Mouse (Mus musculus): ENCODE data around the gene Leprot. TPM values are rescaled to one million over a fixed set of nuclear protein-coding genes. Genes with fewer than 3 reads are reported as not detected.
A peak's percentile ranks its signal among the peaks of the same experiment; 100 is the strongest.

Gene Leprot
- polyA plus RNA-seq (2015; fragmentation: Nextera tagmentation; extraction: Ambion mirVana), result 110 and 111 TPM in 2 replicates

- peak; percentile 99 for ATAC-seq (ENCODE audit: insufficient number of reproducible peaks, low FRiP score, low TSS enrichment, low read depth)
- H3K4me1 ChIP-seq, result peaks cover 8% of the 10 kb centered on the region
- H3K36me3 ChIP-seq, result no peaks in the 10 kb centered on the region
- peak within 1 kb of the TSS; percentile 59 for H3K4me2 ChIP-seq
- no peaks in the 10 kb centered on the region for H3K27me3 ChIP-seq
- peak within 1 kb of the TSS; percentile 96 for H3K27ac ChIP-seq
- H3K4me3 ChIP-seq, result peak within 1 kb of the TSS; percentile 86
- H3K9ac ChIP-seq, result peak within 1 kb of the TSS; percentile 74
- WGBS, result under 1% methylated on average over 39 of the region's 39 CpGs
- H3K9me3 ChIP-seq, result no peaks in the 10 kb centered on the region
Measured at GRCm38 (mm10) chr4:101647196-101647905, at the start of gene Leprot. Leprot (plus strand) TSS chr4:101647718.

GRCm38 (mm10) chr4:101601758-101602157, 45.8 kb upstream of the Leprot start:
- no peaks in the 10 kb centered on the region for H3K9me3 ChIP-seq
- ATAC-seq (ENCODE audit: insufficient number of reproducible peaks, low FRiP score, low TSS enrichment, low read depth), result no peak
- no peak overlapping the region for H3K4me3 ChIP-seq
- H3K36me3 ChIP-seq, result no peaks in the 10 kb centered on the region
- no peak overlapping the region for H3K27ac ChIP-seq
- no peak overlapping the region for H3K4me2 ChIP-seq
- no peaks in the 10 kb centered on the region for H3K4me1 ChIP-seq
- no peaks in the 10 kb centered on the region for H3K27me3 ChIP-seq
- H3K9ac ChIP-seq, result no peak overlapping the region

GRCm38 (mm10) chr4:101603635-101604034, 43.9 kb upstream of the Leprot start:
- Histone ChIP-seq H3K36me3 (no peaks in the 10 kb centered on the region), H3K27ac (no peak overlapping the region), H3K9ac (no peak overlapping the region), H3K4me3 (no peak overlapping the region), H3K4me2 (no peak overlapping the region), H3K4me1 (no peaks in the 10 kb centered on the region), H3K27me3 (no peaks in the 10 kb centered on the region), H3K9me3 (no peaks in the 10 kb centered on the region)
- WGBS, result 67% methylated on average over 3 of the region's 3 CpGs
- no peak for ATAC-seq (ENCODE audit: insufficient number of reproducible peaks, low FRiP score, low TSS enrichment, low read depth)

- Histone ChIP-seq H3K4me2 (no peak overlapping the region), H3K27ac (no peak overlapping the region), H3K4me1 (no peaks in the 10 kb centered on the region), H3K4me3 (no peak overlapping the region), H3K9me3 (no peaks in the 10 kb centered on the region), H3K9ac (no peak overlapping the region), H3K27me3 (no peaks in the 10 kb centered on the region), H3K36me3 (no peaks in the 10 kb centered on the region)
- 88% methylated on average over 5 of the region's 5 CpGs for WGBS
- ATAC-seq (ENCODE audit: insufficient number of reproducible peaks, low FRiP score, low TSS enrichment, low read depth), result no peak
Measured at GRCm38 (mm10) chr4:101616520-101616919, 31.0 kb upstream of the Leprot start.

GRCm38 (mm10) chr4:101617742-101618141, 29.8 kb upstream of the Leprot start:
- no peaks in the 10 kb centered on the region for H3K4me1 ChIP-seq
- H3K27me3 ChIP-seq, result no peaks in the 10 kb centered on the region
- no peak overlapping the region for H3K27ac ChIP-seq
- no peak overlapping the region for H3K4me3 ChIP-seq
- no peaks in the 10 kb centered on the region for H3K9me3 ChIP-seq
- WGBS, result 71% methylated on average over 2 of the region's 2 CpGs
- H3K9ac ChIP-seq, result no peak overlapping the region
- H3K4me2 ChIP-seq, result no peak overlapping the region
- no peaks in the 10 kb centered on the region for H3K36me3 ChIP-seq
- no peak for ATAC-seq (ENCODE audit: insufficient number of reproducible peaks, low FRiP score, low TSS enrichment, low read depth)

GRCm38 (mm10) chr4:101620206-101620605, 27.3 kb upstream of the Leprot start:
- H3K4me3 ChIP-seq, result no peak overlapping the region
- H3K27ac ChIP-seq, result no peak overlapping the region
- ATAC-seq (ENCODE audit: insufficient number of reproducible peaks, low FRiP score, low TSS enrichment, low read depth), result no peak
- no peaks in the 10 kb centered on the region for H3K4me1 ChIP-seq
- no peak overlapping the region for H3K4me2 ChIP-seq
- H3K9ac ChIP-seq, result no peak overlapping the region
- 52% methylated on average over 2 of the region's 2 CpGs for WGBS
- no peaks in the 10 kb centered on the region for H3K36me3 ChIP-seq
- no peaks in the 10 kb centered on the region for H3K9me3 ChIP-seq
- no peaks in the 10 kb centered on the region for H3K27me3 ChIP-seq

GRCm38 (mm10) chr4:101621241-101621640, 26.3 kb upstream of the Leprot start:
- WGBS, result 80% methylated on average over 5 of the region's 5 CpGs
- Histone ChIP-seq H3K9me3 (no peaks in the 10 kb centered on the region), H3K27me3 (no peaks in the 10 kb centered on the region), H3K4me2 (no peak overlapping the region), H3K4me1 (no peaks in the 10 kb centered on the region), H3K36me3 (no peaks in the 10 kb centered on the region), H3K4me3 (no peak overlapping the region), H3K27ac (no peak overlapping the region), H3K9ac (no peak overlapping the region)
- no peak for ATAC-seq (ENCODE audit: insufficient number of reproducible peaks, low FRiP score, low TSS enrichment, low read depth)

- H3K4me3 ChIP-seq, result no peak overlapping the region
- ATAC-seq (ENCODE audit: insufficient number of reproducible peaks, low FRiP score, low TSS enrichment, low read depth), result no peak
- H3K4me1 ChIP-seq, result no peaks in the 10 kb centered on the region
- H3K36me3 ChIP-seq, result no peaks in the 10 kb centered on the region
- no peak overlapping the region for H3K27ac ChIP-seq
- 80% methylated on average over 5 of the region's 5 CpGs for WGBS
- no peaks in the 10 kb centered on the region for H3K9me3 ChIP-seq
- H3K9ac ChIP-seq, result no peak overlapping the region
- H3K27me3 ChIP-seq, result no peaks in the 10 kb centered on the region
- no peak overlapping the region for H3K4me2 ChIP-seq
Measured at GRCm38 (mm10) chr4:101625278-101625677, 22.2 kb upstream of the Leprot start.

GRCm38 (mm10) chr4:101635596-101635995, 11.9 kb upstream of the Leprot start:
- Histone ChIP-seq H3K27me3 (no peaks in the 10 kb centered on the region), H3K9me3 (no peaks in the 10 kb centered on the region), H3K4me2 (no peak overlapping the region), H3K4me1 (no peaks in the 10 kb centered on the region), H3K36me3 (no peaks in the 10 kb centered on the region), H3K4me3 (no peak overlapping the region), H3K27ac (no peak overlapping the region), H3K9ac (no peak overlapping the region)
- ATAC-seq (ENCODE audit: insufficient number of reproducible peaks, low FRiP score, low TSS enrichment, low read depth), result no peak
- 77% methylated on average over 2 of the region's 2 CpGs for WGBS

- no peaks in the 10 kb centered on the region for H3K9me3 ChIP-seq
- no peak overlapping the region for H3K9ac ChIP-seq
- no peak for ATAC-seq (ENCODE audit: insufficient number of reproducible peaks, low FRiP score, low TSS enrichment, low read depth)
- no peaks in the 10 kb centered on the region for H3K27me3 ChIP-seq
- H3K4me1 ChIP-seq, result no peaks in the 10 kb centered on the region
- no peak overlapping the region for H3K4me3 ChIP-seq
- H3K27ac ChIP-seq, result no peak overlapping the region
- no peaks in the 10 kb centered on the region for H3K36me3 ChIP-seq
- 87% methylated on average over 1 of the region's 1 CpGs for WGBS
- no peak overlapping the region for H3K4me2 ChIP-seq
Measured at GRCm38 (mm10) chr4:101637472-101637871, 10.0 kb upstream of the Leprot start.

- no peak overlapping the region for H3K4me3 ChIP-seq
- no peaks in the 10 kb centered on the region for H3K9me3 ChIP-seq
- no peak overlapping the region for H3K9ac ChIP-seq
- no peak overlapping the region for H3K27ac ChIP-seq
- H3K4me1 ChIP-seq, result no peaks in the 10 kb centered on the region
- 71% methylated on average over 5 of the region's 5 CpGs for WGBS
- no peaks in the 10 kb centered on the region for H3K36me3 ChIP-seq
- H3K27me3 ChIP-seq, result no peaks in the 10 kb centered on the region
- ATAC-seq (ENCODE audit: insufficient number of reproducible peaks, low FRiP score, low TSS enrichment, low read depth), result no peak
- no peak overlapping the region for H3K4me2 ChIP-seq
Measured at GRCm38 (mm10) chr4:101640631-101641030, 6.9 kb upstream of the Leprot start.

GRCm38 (mm10) chr4:101642708-101643107, 4.8 kb upstream of the Leprot start:
- WGBS, result 74% methylated on average over 6 of the region's 6 CpGs
- H3K27me3 ChIP-seq, result no peaks in the 10 kb centered on the region

GRCm38 (mm10) chr4:101643216-101643615, 4.3 kb upstream of the Leprot start:
- Histone ChIP-seq H3K4me2 (no peak overlapping the region), H3K9me3 (no peaks in the 10 kb centered on the region), H3K27ac (no peak overlapping the region), H3K36me3 (no peaks in the 10 kb centered on the region), H3K27me3 (no peaks in the 10 kb centered on the region), H3K4me3 (no peak overlapping the region), H3K4me1 (no peaks in the 10 kb centered on the region), H3K9ac (no peak overlapping the region)
- 65% methylated on average over 4 of the region's 4 CpGs for whole genome bisulfite sequencing
- ATAC-seq (ENCODE audit: insufficient number of reproducible peaks, low FRiP score, low TSS enrichment, low read depth), result no peak

More at GRCm38 (mm10) chr4:101642708-101643107, 4.8 kb upstream of the Leprot start:
- H3K4me2 ChIP-seq, result no peak overlapping the region
- H3K9ac ChIP-seq, result no peak overlapping the region
- no peak overlapping the region for H3K27ac ChIP-seq
- no peak overlapping the region for H3K4me3 ChIP-seq
- H3K9me3 ChIP-seq, result no peaks in the 10 kb centered on the region
- no peaks in the 10 kb centered on the region for H3K36me3 ChIP-seq
- ATAC-seq (ENCODE audit: insufficient number of reproducible peaks, low FRiP score, low TSS enrichment, low read depth), result no peak
- H3K4me1 ChIP-seq, result no peaks in the 10 kb centered on the region

Measured in limb, embryonic 15.5 days (tissue).